Mouse (Mus musculus) brain, embryonic 14.5 days (tissue): Measurements from ENCODE around the gene Elovl7. TPM values are rescaled to one million over a fixed set of nuclear protein-coding genes. Genes with fewer than 3 reads are reported as not detected.

Experiments
- DNase-seq: peaks from one replicate; pipeline ENCODE4 v3.0.0-alpha.2; 2011; ENCODE audit warnings: low read depth
- CTCF ChIP-seq: fragments of 200-500 bp; IDR thresholded peaks from 2 replicates; pipeline ENCODE4 v1.5.1; 2012; ENCODE audit warnings: inconsistent platforms, mild to moderate bottlenecking, moderate library complexity, borderline replicate concordance; ENCODE audit not compliant: insufficient read depth, insufficient read length; ENCODE audit errors: extremely low read depth
- POLR2A ChIP-seq: fragments of 200-500 bp; IDR thresholded peaks from 2 replicates; pipeline ENCODE4 v1.6.1; 2012; ENCODE audit warnings: mild to moderate bottlenecking, inconsistent platforms, borderline replicate concordance; ENCODE audit not compliant: poor library complexity, insufficient read depth, insufficient read length, severe bottlenecking; ENCODE audit errors: extremely low read depth
- polyA plus RNA-seq: library from polyadenylated mRNA; depleted of rRNA; stranded (reverse); fragments of >200 nt; gene quantifications from 2 replicates; pipeline ENCODE4 v1.2.3, GENCODE M21; 2012

The Elovl7 gene
- polyA plus RNA-seq, 1 experiment, result 1.1 TPM

GRCm38 (mm10) chr13:108208090-108208489 is 6.1 kb upstream of the Elovl7 start:
- no peak for DNase-seq
- TF ChIP-seq POLR2A (no peak), CTCF (no peak)

- TF ChIP-seq CTCF, result no peak
- TF ChIP-seq POLR2A, result no peak
- no peak for DNase-seq
Measured at GRCm38 (mm10) chr13:108210960-108211359, 3.2 kb upstream of the Elovl7 start.

- TF ChIP-seq CTCF, result no peak
- TF ChIP-seq POLR2A, result no peak
- DNase-seq, result no peak
Measured at GRCm38 (mm10) chr13:108212397-108213018, 1.7 kb upstream of the Elovl7 start.

GRCm38 (mm10) chr13:108214485-108215107 is 392 bp downstream of the Elovl7 start:
- peak; percentile 27 for DNase-seq
- no peak for TF ChIP-seq POLR2A
- no peak for TF ChIP-seq CTCF

- TF ChIP-seq POLR2A (no peak), CTCF (no peak)
- peak; percentile 41 for DNase-seq
Measured at GRCm38 (mm10) chr13:108215231-108215780, 1.1 kb downstream of the Elovl7 start.

GRCm38 (mm10) chr13:108219773-108220172 is 5.6 kb downstream of the Elovl7 start:
- TF ChIP-seq POLR2A (no peak), CTCF (no peak)
- DNase-seq, result no peak

- DNase-seq, result no peak
- TF ChIP-seq CTCF (no peak), POLR2A (no peak)
Measured at GRCm38 (mm10) chr13:108229191-108229590, 15.0 kb downstream of the Elovl7 start.

- DNase-seq, result no peak
- TF ChIP-seq CTCF (no peak), POLR2A (no peak)
Measured at GRCm38 (mm10) chr13:108229634-108230330, 15.6 kb downstream of the Elovl7 start.

GRCm38 (mm10) chr13:108240012-108240411 is 25.8 kb downstream of the Elovl7 start:
- peak; percentile 13 for DNase-seq
- no peak for TF ChIP-seq CTCF
- TF ChIP-seq POLR2A, result no peak

GRCm38 (mm10) chr13:108241715-108242114 is 27.5 kb downstream of the Elovl7 start:
- DNase-seq, result no peak
- TF ChIP-seq POLR2A, result no peak

GRCm38 (mm10) chr13:108245086-108245697 is 31.0 kb downstream of the Elovl7 start:
- DNase-seq, result no peak
- TF ChIP-seq CTCF, result no peak
- no peak for TF ChIP-seq POLR2A

- TF ChIP-seq CTCF (no peak), POLR2A (no peak)
- DNase-seq, result no peak
Measured at GRCm38 (mm10) chr13:108251106-108251505, 36.9 kb downstream of the Elovl7 start.

GRCm38 (mm10) chr13:108253977-108254376 is 39.8 kb downstream of the Elovl7 start:
- DNase-seq, result no peak
- TF ChIP-seq POLR2A (no peak), CTCF (no peak)
